Mouse (Mus musculus): Measurements from ENCODE around the gene Tmem236.

DNA sequence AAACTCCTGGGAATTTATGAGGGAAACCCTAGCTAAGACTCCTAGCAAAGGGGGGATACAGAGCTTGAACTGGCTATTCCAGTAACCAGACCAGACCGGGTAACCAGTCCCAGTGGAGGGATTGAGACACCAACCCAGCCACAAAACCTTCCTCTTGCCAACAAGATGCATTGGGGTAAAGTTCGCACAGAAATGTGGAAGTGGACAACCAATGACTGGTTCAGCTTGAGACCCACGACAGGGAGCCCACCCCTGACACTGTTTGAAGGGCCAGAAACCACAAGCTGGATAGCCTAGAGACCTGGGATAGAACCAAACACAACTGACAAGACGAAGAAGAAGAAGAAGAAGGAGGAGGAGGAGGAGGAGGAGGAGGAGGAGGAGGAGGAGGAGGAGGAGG, 50.1 kb downstream of the Tmem236 start:
- TF ChIP-seq CTCF (IDR thresholded peaks at IDR 0.05; ENCODE audit: low read depth) (no peak), EP300 (IDR thresholded peaks at IDR 0.05; ENCODE audit: low read depth) (no peak)
